Comparison of ENCODE assay signal across 13 mouse cellular contexts in the genomic region with DNA sequence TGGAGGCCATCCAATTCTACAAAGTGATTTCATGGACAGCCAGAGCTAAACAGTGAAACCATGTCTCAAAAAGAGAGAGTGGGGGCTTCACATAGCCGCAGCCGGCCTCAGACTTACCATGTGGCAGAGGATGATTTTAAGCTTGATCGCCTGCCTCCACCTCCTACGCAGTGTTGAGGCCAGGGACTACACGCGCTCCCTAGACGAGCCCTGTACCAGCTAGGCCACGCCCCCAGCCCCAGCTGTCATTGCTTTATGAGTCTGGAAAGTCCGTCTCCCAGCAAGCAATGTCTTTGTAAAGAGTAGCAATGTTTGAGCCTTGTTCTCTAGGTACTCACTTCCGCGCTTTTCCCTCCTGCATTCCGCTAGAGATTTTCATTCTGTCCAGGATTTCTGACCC. TPM values are rescaled to one million over a fixed set of nuclear protein-coding genes. Genes with fewer than 3 reads are reported as not detected.
DNase-seq lines count a peak whose midpoint lies in the region; ATAC-seq lines count a peak whose summit lies in the region.
"Had no signal": no experiment of that assay in that cellular context is flagged by ENCODE, and none has a peak within 500 bp of the region (broad histone marks: within the 10 kb centered on the region; RNA-seq: fewer than 3 reads in every experiment).

No protein-coding gene starts in this region.

- H3K4me1 ChIP-seq in kidney, embryonic 15.5 days = peaks cover 7% of the 10 kb centered on the region
- H3K4me1 ChIP-seq in limb, embryonic 11.5 days (ENCODE audit: control insufficient read depth, insufficient read depth, low read length) = no peaks in the 10 kb centered on the region
- H3K4me1 ChIP-seq: forebrain, embryonic 15.5 days; intestine, embryonic 15.5 days had no signal

- ATAC-seq in CD4-positive, CD25-positive, alpha-beta regulatory T cell, adult 4 months = no peak
- peak; percentile 80 for ATAC-seq in kidney, embryonic 15.5 days (replicated peaks; ENCODE audit: low FRiP score)
- no peak for ATAC-seq in limb, embryonic 11.5 days (ENCODE audit: insufficient number of reproducible peaks, low FRiP score, low TSS enrichment, low read depth)
- ATAC-seq: forebrain, embryonic 15.5 days; intestine, embryonic 15.5 days had no signal

- peak; percentile 11 for DNase-seq in CD4-positive, CD25-positive, alpha-beta regulatory T cell, adult 2 months (ENCODE audit: low read depth, low spot score)
- DNase-seq in kidney, adult 9 months = no peak
- peak; percentile 4 for DNase-seq in WW6 (ENCODE audit: low read depth, low spot score)
- peak; percentile 50 for DNase-seq in limb, embryonic 11.5 days (ENCODE audit: low spot score)
- no peak for DNase-seq in thymus, adult 18-20 months
- no peak for DNase-seq in urinary bladder, adult 2 months (ENCODE audit: low spot score)
- DNase-seq: cerebellum, postnatal 36 days; heart, adult 2 months had no signal

- H3K9ac ChIP-seq in kidney, embryonic 15.5 days = no peak overlapping the region
- no peak overlapping the region for H3K9ac ChIP-seq in limb, embryonic 11.5 days (ENCODE audit: low read length)
- H3K9ac ChIP-seq: forebrain, embryonic 15.5 days; intestine, embryonic 15.5 days; neural tube, embryonic 13.5 days had no signal

- 0 out of 2 replicates have a peak, but pooled peaks cover 3% of the 10 kb centered on the region for H3K9me3 ChIP-seq in kidney, embryonic 15.5 days (replicated peaks)
- no peaks in the 10 kb centered on the region for H3K9me3 ChIP-seq in limb, embryonic 11.5 days (ENCODE audit: control insufficient read depth, low read length)
- H3K9me3 ChIP-seq: forebrain, embryonic 15.5 days; intestine, embryonic 15.5 days; neural tube, embryonic 13.5 days had no signal

- no peaks in the 10 kb centered on the region for H3K27me3 ChIP-seq in kidney, embryonic 15.5 days
- no peaks in the 10 kb centered on the region for H3K27me3 ChIP-seq in limb, embryonic 11.5 days (ENCODE audit: control insufficient read depth, insufficient read depth, low read length)
- H3K27me3 ChIP-seq: forebrain, embryonic 15.5 days; intestine, embryonic 15.5 days had no signal

- no peak overlapping the region for H3K27ac ChIP-seq in kidney, embryonic 15.5 days
- H3K27ac ChIP-seq in limb, embryonic 11.5 days (replicated peaks; ENCODE audit: low read depth, low read length) = no peak overlapping the region
- H3K27ac ChIP-seq: forebrain, embryonic 15.5 days; heart, adult 2 months; intestine, embryonic 15.5 days; neural tube, embryonic 13.5 days had no signal

- H3K36me3 ChIP-seq in kidney, embryonic 15.5 days = no peaks in the 10 kb centered on the region
- H3K36me3 ChIP-seq in limb, embryonic 11.5 days (ENCODE audit: control insufficient read depth, insufficient read depth, low read length) = no peaks in the 10 kb centered on the region
- H3K36me3 ChIP-seq: forebrain, embryonic 15.5 days; intestine, embryonic 15.5 days; neural tube, embryonic 13.5 days had no signal

- H3K4me2 ChIP-seq in kidney, embryonic 15.5 days = 0 out of 2 replicates have a peak overlapping the region, but pooled peaks have one; percentile 2
- no peak overlapping the region for H3K4me2 ChIP-seq in limb, embryonic 11.5 days (ENCODE audit: low read depth, severe bottlenecking)
- H3K4me2 ChIP-seq: forebrain, embryonic 15.5 days; intestine, embryonic 15.5 days; neural tube, embryonic 13.5 days had no signal

- WGBS in kidney, embryonic 15.5 days = 33% methylated on average over 12 of the region's 12 CpGs
- 54% methylated on average over 12 of the region's 12 CpGs for WGBS in limb, embryonic 11.5 days

- no peak overlapping the region for H3K4me3 ChIP-seq in kidney, embryonic 15.5 days (replicated peaks)
- no peak overlapping the region for H3K4me3 ChIP-seq in limb, embryonic 11.5 days (ENCODE audit: low read depth, low read length)
- H3K4me3 ChIP-seq: forebrain, embryonic 15.5 days; heart, adult 2 months; intestine, embryonic 15.5 days; neural tube, embryonic 13.5 days had no signal

RNA-seq across cellular contexts. Expression of a gene that starts 46.2 kb away (rescaled TPM):
- under 1 TPM in 1 of 2 experiments, not detected in 1; 0.18 TPM for polyA plus RNA-seq in CD4-positive, CD25-positive, alpha-beta regulatory T cell, adult 4 months (2017; shearing (Covaris generic))
- polyA plus RNA-seq in kidney, embryonic 15.5 days (2015; fragmentation: Nextera tagmentation; extraction: Ambion mirVana) = 36.2 and 38.0 TPM in 2 replicates
- 5.4 and 6.5 TPM in 2 replicates for polyA plus RNA-seq in limb, embryonic 11.5 days (2014; fragmentation: Nextera tagmentation; extraction: Ambion mirVana)
- polyA plus RNA-seq in urinary bladder, adult 2 months (2012; rRNA removed) = 6.3 and 9.7 TPM in 2 replicates

Comparison
In these comparisons a context has a peak if more than half of its experiments do, and no peak if none do; other contexts are left out.
1. DNase-seq: peak in CD4-positive, CD25-positive, alpha-beta regulatory T cell, adult 2 months (single experiment), WW6 (single experiment) and limb, embryonic 11.5 days (single experiment); none in kidney, adult 9 months (single experiment), thymus, adult 18-20 months (0 of 2) and urinary bladder, adult 2 months (single experiment).